Mouse (Mus musculus) liver, embryonic 14.5 days (tissue): ENCODE data around the gene Cd248. TPM values are rescaled to one million over a fixed set of nuclear protein-coding genes. Genes with fewer than 3 reads are reported as not detected.

Experiments
- ATAC-seq: fragments of 200-750 bp; cut with Nextera tagmentation; 2 replicates; pipeline ENCODE4 v1.8.0; 2017; ENCODE audit warnings: moderate number of reproducible peaks, mild to moderate bottlenecking, moderate library complexity; ENCODE audit not compliant: insufficient read depth
- DNase-seq, 3 experiments: peaks; one replicate each; pipeline ENCODE4 v3.0.0-alpha.2; 2012 to 2013; ENCODE audit warnings: low read depth in 3 of 3, low spot score in 3 of 3
- H3K27ac ChIP-seq: fragments of 300-500 bp; sonication (generic); 2 replicates; pipeline ENCODE4 v1.5.1; 2014; ENCODE audit warnings: moderate library complexity, mild to moderate bottlenecking, control low read depth, inconsistent platforms
- H3K27me3 ChIP-seq: fragments of 300-500 bp; sonication (generic); 2 replicates; pipeline ENCODE4 v1.6.1; 2014; ENCODE audit warnings: mild to moderate bottlenecking, low read length, moderate library complexity; ENCODE audit not compliant: control insufficient read depth, insufficient read depth
- H3K36me3 ChIP-seq: fragments of 300-500 bp; sonication (generic); replicated peaks from 2 replicates; pipeline ENCODE4 v1.6.1; 2014; ENCODE audit warnings: low read depth; ENCODE audit not compliant: control insufficient read depth, insufficient read depth
- H3K4me1 ChIP-seq, 2 experiments: fragments of 200-500 bp in 1 of 2; fragments of 300-500 bp in 1 of 2; sonication (generic) in 1 of 2; replicated peaks; 2 replicates each; pipeline ENCODE4 v1.6.1; 2012 to 2014; ENCODE audit warnings: antibody characterized with exemption in 1 of 2, inconsistent platforms in 1 of 2, low read length in 1 of 2; ENCODE audit not compliant: control insufficient read depth in 2 of 2, insufficient read depth in 2 of 2
- H3K4me2 ChIP-seq: fragments of 300-500 bp; sonication (generic); 2 replicates; pipeline ENCODE4 v1.6.1; 2014; ENCODE audit warnings: low read depth, mild to moderate bottlenecking, control low read depth, moderate library complexity
- H3K4me3 ChIP-seq, 2 experiments: fragments of 200-500 bp in 1 of 2; fragments of 300-500 bp in 1 of 2; sonication (generic) in 1 of 2; 2 replicates each; pipeline ENCODE4 v1.5.1; 2012 to 2014; ENCODE audit warnings: low read depth in 2 of 2, low read length in 2 of 2, mild to moderate bottlenecking in 2 of 2, control low read depth in 1 of 2, inconsistent platforms in 1 of 2, moderate library complexity in 1 of 2; ENCODE audit not compliant: insufficient read depth in 1 of 2
- H3K9ac ChIP-seq: fragments of 300-500 bp; sonication (generic); replicated peaks from 2 replicates; pipeline ENCODE4 v1.6.1; 2014; ENCODE audit warnings: mild to moderate bottlenecking, control low read depth, moderate library complexity
- H3K9me3 ChIP-seq: fragments of 300-500 bp; sonication (generic); 2 replicates; pipeline ENCODE4 v1.6.1; 2016; ENCODE audit warnings: low read length, mixed read lengths; ENCODE audit not compliant: control insufficient read depth
- CTCF ChIP-seq: IDR thresholded peaks from 2 replicates; pipeline ENCODE4 v1.5.1; 2016; ENCODE audit warnings: antibody characterized with exemption, low read depth, control low read depth
- EP300 ChIP-seq: IDR thresholded peaks from 2 replicates; pipeline ENCODE4 v1.6.1; 2016; ENCODE audit warnings: antibody characterized with exemption, low read depth
- WGBS: fragments of 180-500 bp; shearing (Covaris S2); extraction: QIAGEN DNeasy Blood & Tissue Kit; methylation state at CpG from one replicate; pipeline ENCODE4 v1.1.7; 2014; ENCODE audit not compliant: insufficient replicate concordance; 5-methylcytosine and 5-hydroxymethylcytosine counted together
- polyA plus RNA-seq, 2 experiments: library from polyadenylated mRNA; depleted of rRNA in 1 of 2; stranded (reverse) in 1 of 2; unstranded in 1 of 2; fragments of >200 nt; fragmentation: Nextera tagmentation in 1 of 2; extraction: Ambion mirVana in 1 of 2; gene quantifications; 2 replicates each; pipeline versions ENCODE4 v1.2.1 to v1.2.3; 2012 to 2014

Gene Cd248
- 1.7 and 2.0 TPM in 2 replicates for polyA plus RNA-seq (2012; rRNA removed)
- polyA plus RNA-seq (2014; fragmentation: Nextera tagmentation; extraction: Ambion mirVana): 2.8 and 3.4 TPM in 2 replicates

GRCm38 (mm10) chr19:5067867-5068569, at the start of gene Cd248:
Gene Cd248, plus strand, starts transcription at chr19:5068078.
- H3K27ac ChIP-seq: peak within 1 kb of the TSS; percentile 74
- no peaks in the 10 kb centered on the region for H3K9me3 ChIP-seq
- TF ChIP-seq EP300 (no peak), CTCF (no peak)
- no peaks in the 10 kb centered on the region for H3K36me3 ChIP-seq
- H3K9ac ChIP-seq: peak within 1 kb of the TSS; percentile 55
- peaks cover 30 to 31% of the 10 kb centered on the region in 2 experiments for H3K4me1 ChIP-seq
- H3K4me2 ChIP-seq: peak within 1 kb of the TSS; percentile 79
- peaks cover 16% of the 10 kb centered on the region for H3K27me3 ChIP-seq
- ATAC-seq: peak; percentile 21; the same call in 1 of the 2 replicates
- peak within 1 kb of the TSS; percentile 15 to 51 for H3K4me3 ChIP-seq
- no peak for DNase-seq
- WGBS: 2% methylated on average over 56 of the region's 56 CpGs

GRCm38 (mm10) chr19:5018191-5018590, 49.7 kb upstream of the Cd248 start:
- no peak overlapping the region for H3K9ac ChIP-seq
- H3K36me3 ChIP-seq: no peaks in the 10 kb centered on the region
- no peak overlapping the region for H3K4me2 ChIP-seq
- H3K27ac ChIP-seq: no peak overlapping the region
- WGBS: 70% methylated on average over 3 of the region's 3 CpGs
- peaks cover 0 to under 1% of the 10 kb centered on the region in 2 experiments; a peak in 1 of 4 replicates for H3K4me1 ChIP-seq
- DNase-seq (no peak), ATAC-seq (no peak)
- no peaks in the 10 kb centered on the region for H3K27me3 ChIP-seq
- no peaks in the 10 kb centered on the region for H3K9me3 ChIP-seq
- no peak overlapping the region for H3K4me3 ChIP-seq
- no peak for TF ChIP-seq CTCF
- no peak for TF ChIP-seq EP300

GRCm38 (mm10) chr19:5021416-5021815, 46.5 kb upstream of the Cd248 start:
- Histone ChIP-seq H3K4me2 (no peak overlapping the region), H3K9me3 (no peaks in the 10 kb centered on the region), H3K27me3 (no peaks in the 10 kb centered on the region), H3K4me1 (peaks cover 0 to 3% of the 10 kb centered on the region in 2 experiments; a peak in 1 of 4 replicates), H3K9ac (no peak overlapping the region), H3K36me3 (no peaks in the 10 kb centered on the region), H3K4me3 (no peak overlapping the region), H3K27ac (no peak overlapping the region)
- WGBS: 77% methylated on average over 2 of the region's 2 CpGs
- DNase-seq: no peak
- ATAC-seq: no peak
- no peak for TF ChIP-seq EP300
- TF ChIP-seq CTCF: no peak

- peak; percentile 68 to 70 (median 70) for DNase-seq
- peak within 1 kb of the TSS; percentile 58 for H3K9ac ChIP-seq
- H3K4me3 ChIP-seq: peak within 1 kb of the TSS; percentile 59 to 72
- H3K27me3 ChIP-seq: no peaks in the 10 kb centered on the region
- peak; percentile 88 for ATAC-seq
- TF ChIP-seq CTCF (no peak), EP300 (no peak)
- no peak within 1 kb of the TSS; the same call in 1 of the 2 replicates for H3K27ac ChIP-seq
- H3K4me2 ChIP-seq: peak within 1 kb of the TSS; percentile 96
- H3K9me3 ChIP-seq: no peaks in the 10 kb centered on the region
- H3K4me1 ChIP-seq: peaks cover 0 to 3% of the 10 kb centered on the region in 2 experiments; a peak in 1 of 4 replicates
- no peaks in the 10 kb centered on the region for H3K36me3 ChIP-seq
- under 1% methylated on average over 62 of the region's 62 CpGs for WGBS
Measured at GRCm38 (mm10) chr19:5023621-5024479, 44.0 kb upstream of the Cd248 start, which contains the start of gene Slc29a2. Gene Slc29a2, plus strand, starts transcription at chr19:5023860.

- no peak overlapping the region for H3K27ac ChIP-seq
Measured at GRCm38 (mm10) chr19:5026111-5026510, 41.8 kb upstream of the Cd248 start.

More at GRCm38 (mm10) chr19:5026111-5026510, 41.8 kb upstream of the Cd248 start:
- H3K4me2 ChIP-seq: no peak overlapping the region
- no peaks in the 10 kb centered on the region for H3K36me3 ChIP-seq
- no peak overlapping the region for H3K9ac ChIP-seq
- ATAC-seq (no peak), DNase-seq (no peak)
- peaks cover 0 to 3% of the 10 kb centered on the region in 2 experiments; a peak in 1 of 4 replicates for H3K4me1 ChIP-seq
- WGBS: 71% methylated on average over 8 of the region's 8 CpGs
- TF ChIP-seq CTCF (no peak), EP300 (no peak)
- H3K4me3 ChIP-seq: no peak overlapping the region
- H3K9me3 ChIP-seq: no peaks in the 10 kb centered on the region
- no peaks in the 10 kb centered on the region for H3K27me3 ChIP-seq
